Mouse (Mus musculus) intestine, embryonic 15.5 days (tissue): ENCODE measurements around the gene Mlxipl. TPM values are rescaled to one million over a fixed set of nuclear protein-coding genes. Genes with fewer than 3 reads are reported as not detected.

Experiments used
- polyA plus RNA-seq: library from polyadenylated mRNA; unstranded; fragments of >200 nt; fragmentation: Nextera tagmentation; extraction: Ambion mirVana; gene quantifications from 2 replicates; pipeline ENCODE4 v1.2.1, GENCODE M21; 2015

The Mlxipl gene
- polyA plus RNA-seq, 1 experiment from 2014 or later = 6.5 TPM

Other genes with a start within 250 kb of the Mlxipl start
- not detected in 2 replicates for gene Tmem270, start 183.2 kb upstream of the Mlxipl start, polyA plus RNA-seq
- gene Cldn13, start 174.4 kb upstream of the Mlxipl start, polyA plus RNA-seq = 3.9 and 5.3 TPM in 2 replicates
- gene Mettl27, start 157.5 kb upstream of the Mlxipl start, polyA plus RNA-seq = 18.5 and 25.7 TPM in 2 replicates
- gene Cldn4, start 143.0 kb upstream of the Mlxipl start, polyA plus RNA-seq = 45.6 and 49.2 TPM in 2 replicates
- gene Cldn3, start 103.7 kb upstream of the Mlxipl start, polyA plus RNA-seq = 173 and 195 TPM in 2 replicates
- gene Abhd11, start 80.7 kb upstream of the Mlxipl start, polyA plus RNA-seq = 96.0 and 101 TPM in 2 replicates
- 13.0 and 15.7 TPM in 2 replicates for gene Stx1a, start 66.4 kb upstream of the Mlxipl start, polyA plus RNA-seq
- 30.7 and 33.6 TPM in 2 replicates for gene Dnajc30, start 25.7 kb upstream of the Mlxipl start, polyA plus RNA-seq
- 106 and 115 TPM in 2 replicates for gene Bud23, start 24.9 kb upstream of the Mlxipl start, polyA plus RNA-seq
- gene Vps37d, start 11.6 kb upstream of the Mlxipl start, polyA plus RNA-seq = 5.4 and 6.0 TPM in 2 replicates
- gene Tbl2, start 59.8 kb downstream of the Mlxipl start, polyA plus RNA-seq = 26.3 and 28.0 TPM in 2 replicates
- gene Bcl7b, start 78.4 kb downstream of the Mlxipl start, polyA plus RNA-seq = 50.2 and 50.3 TPM in 2 replicates
- 33.1 and 34.1 TPM in 2 replicates for gene Baz1b, start 97.4 kb downstream of the Mlxipl start, polyA plus RNA-seq
- 0.87 and 0.88 TPM in 2 replicates for gene Fzd9, start 161.3 kb downstream of the Mlxipl start, polyA plus RNA-seq